Mouse (Mus musculus) C2C12 (cell line): Measurements from ENCODE around the gene Eif4e3.

Experiments
- CEBPB ChIP-seq: IDR thresholded peaks from one replicate; pipeline ENCODE4 v1.6.1; 2011; ENCODE audit warnings: low read depth, mild to moderate bottlenecking, control low read depth, moderate library complexity
- CTCF ChIP-seq: IDR thresholded peaks from one replicate; pipeline ENCODE4 v1.5.1; 2011; ENCODE audit not compliant: control insufficient read depth, insufficient read depth, insufficient read length
- FOSL1 ChIP-seq: IDR thresholded peaks from one replicate; pipeline ENCODE4 v1.8.0; 2011; ENCODE audit warnings: mild to moderate bottlenecking, low read length; ENCODE audit not compliant: poor library complexity, insufficient read depth, severe bottlenecking
- MAX ChIP-seq: IDR thresholded peaks from one replicate; pipeline ENCODE4 v1.6.1; 2011; ENCODE audit warnings: mild to moderate bottlenecking, control low read depth
- MYOD1 ChIP-seq: IDR thresholded peaks from one replicate; pipeline ENCODE4 v1.6.1; 2011; ENCODE audit warnings: low read depth; ENCODE audit not compliant: control insufficient read depth, insufficient read length
- MYOG ChIP-seq: IDR thresholded peaks from one replicate; pipeline ENCODE4 v1.6.1; 2011; ENCODE audit not compliant: control insufficient read depth, insufficient read length; ENCODE audit errors: extremely low read depth
- USF1 ChIP-seq: IDR thresholded peaks from one replicate; pipeline ENCODE4 v1.6.1; 2011; ENCODE audit warnings: low read depth, mild to moderate bottlenecking, control low read depth, moderate library complexity

DNA sequence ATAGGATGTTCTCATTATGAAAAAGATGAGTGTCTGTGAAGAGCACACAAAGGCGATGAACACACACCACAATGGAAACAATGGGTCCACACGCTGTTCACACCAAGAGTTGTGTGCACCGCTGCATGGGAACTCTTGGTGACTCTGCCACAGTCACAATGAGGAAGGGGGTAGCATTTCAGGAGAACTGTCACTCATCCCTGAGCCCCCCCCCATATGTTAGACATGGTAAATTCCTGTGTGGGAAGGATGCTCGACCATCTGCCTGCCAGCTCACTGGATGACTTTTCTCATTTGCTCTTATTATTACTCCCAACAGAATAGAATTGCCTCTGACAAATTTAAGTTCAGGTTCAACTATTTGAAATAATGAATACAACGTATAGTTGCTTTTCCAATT is 34.9 kb downstream of the Eif4e3 start:
- TF ChIP-seq CTCF: no peak
- TF ChIP-seq MYOD1: no peak
- TF ChIP-seq USF1: no peak
- TF ChIP-seq FOSL1: no peak
- TF ChIP-seq MAX: no peak
- TF ChIP-seq MYOG: no peak
- TF ChIP-seq CEBPB: no peak
